In the genomic region with DNA sequence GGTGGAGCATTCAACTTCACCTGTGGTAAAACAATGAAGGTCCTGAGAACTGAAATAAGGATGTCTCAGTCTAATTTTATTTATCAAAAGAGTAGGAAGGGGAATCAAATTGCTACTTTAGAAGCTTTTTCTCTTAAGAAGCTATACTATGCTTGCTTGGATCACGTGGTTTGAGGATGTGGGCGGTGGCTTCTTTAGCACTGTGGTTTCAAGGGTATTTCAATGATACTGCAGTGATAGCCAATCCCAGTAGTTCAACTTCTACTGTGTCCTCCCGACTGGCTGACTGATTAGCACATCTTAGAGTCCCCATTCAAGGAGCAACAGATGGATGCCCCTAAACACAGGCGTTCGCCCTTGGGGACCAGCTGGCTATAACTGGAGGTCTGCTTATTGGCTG, we compare ENCODE assay signal across 17 mouse cellular contexts.
DNase-seq lines count a peak whose midpoint lies in the region; ATAC-seq lines count a peak whose summit lies in the region.
"Had no signal": no experiment of that assay in that cellular context is flagged by ENCODE, and none has a peak within 500 bp of the region (broad histone marks: within the 10 kb centered on the region; RNA-seq: fewer than 3 reads in every experiment).

No protein-coding gene starts in this region.

- peak; percentile 47 for DNase-seq in CD4-positive helper T cell, adult 2 months (ENCODE audit: low read depth, low spot score)
- peak; percentile 56 for DNase-seq in CD4-positive, CD25-positive, alpha-beta regulatory T cell, adult 2 months (ENCODE audit: low read depth, low spot score)
- DNase-seq in R1 (ENCODE audit: low read depth, low spot score), result peak; percentile 7
- peak; percentile 59 for DNase-seq in naive thymus-derived CD4-positive, alpha-beta T cell, adult 2 months (ENCODE audit: low read depth)
- no peak for DNase-seq in heart, adult 18-20 months
- no peak for DNase-seq in urinary bladder, adult 2 months (ENCODE audit: low spot score)
- DNase-seq: adrenal gland, adult 2 months; adrenal gland, postnatal 25 days; cerebellum, adult 2 months; cerebellum, postnatal 10 days; gastrocnemius, postnatal 36 days; heart, adult 11 months; heart, postnatal 14 days; kidney, adult 11 months had no signal

- no peak for ATAC-seq in frontal cortex, adult (ENCODE audit: low TSS enrichment)
- ATAC-seq: forebrain, embryonic 14.5 days; inflammation-experienced regulatory T-cells, adult 6 months had no signal

Comparison
In these comparisons a context has a peak if more than half of its experiments do, and no peak if none do; other contexts are left out.
1. DNase-seq: peak in CD4-positive helper T cell, adult 2 months (single experiment), CD4-positive, CD25-positive, alpha-beta regulatory T cell, adult 2 months (single experiment), R1 (single experiment) and naive thymus-derived CD4-positive, alpha-beta T cell, adult 2 months (single experiment); none in heart, adult 18-20 months (0 of 2) and urinary bladder, adult 2 months (single experiment).